Mouse (Mus musculus) right cerebral cortex, adult 2 months (tissue): ENCODE measurements around the gene Ceacam19.

Source experiments
- DNase-seq, 2 experiments: peaks; one replicate each; pipeline ENCODE4 v3.0.0; 2021 to 2022; ENCODE audit warnings: low spot score in 2 of 2

The Ceacam19 gene

DNA sequence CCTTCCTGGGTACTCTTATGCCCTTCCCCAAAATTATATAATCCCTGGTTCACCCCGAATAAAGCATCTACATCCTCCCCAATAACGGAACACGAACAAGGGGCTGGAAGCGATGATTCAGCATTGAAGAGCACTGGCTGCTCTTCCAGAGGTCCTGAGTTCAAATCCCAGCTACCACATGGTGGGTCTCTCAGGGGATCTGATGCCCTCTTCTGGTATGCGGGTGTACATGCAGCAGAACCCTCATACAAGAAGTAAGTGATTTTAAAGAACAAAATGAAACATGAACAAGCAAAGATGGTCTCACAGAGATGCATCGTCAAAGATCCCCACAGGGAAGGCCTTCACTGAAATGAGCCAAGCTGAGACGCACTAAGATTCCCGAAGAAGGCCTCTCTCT is 7.0 kb downstream of the Ceacam19 start:
- DNase-seq: no peak

DNA sequence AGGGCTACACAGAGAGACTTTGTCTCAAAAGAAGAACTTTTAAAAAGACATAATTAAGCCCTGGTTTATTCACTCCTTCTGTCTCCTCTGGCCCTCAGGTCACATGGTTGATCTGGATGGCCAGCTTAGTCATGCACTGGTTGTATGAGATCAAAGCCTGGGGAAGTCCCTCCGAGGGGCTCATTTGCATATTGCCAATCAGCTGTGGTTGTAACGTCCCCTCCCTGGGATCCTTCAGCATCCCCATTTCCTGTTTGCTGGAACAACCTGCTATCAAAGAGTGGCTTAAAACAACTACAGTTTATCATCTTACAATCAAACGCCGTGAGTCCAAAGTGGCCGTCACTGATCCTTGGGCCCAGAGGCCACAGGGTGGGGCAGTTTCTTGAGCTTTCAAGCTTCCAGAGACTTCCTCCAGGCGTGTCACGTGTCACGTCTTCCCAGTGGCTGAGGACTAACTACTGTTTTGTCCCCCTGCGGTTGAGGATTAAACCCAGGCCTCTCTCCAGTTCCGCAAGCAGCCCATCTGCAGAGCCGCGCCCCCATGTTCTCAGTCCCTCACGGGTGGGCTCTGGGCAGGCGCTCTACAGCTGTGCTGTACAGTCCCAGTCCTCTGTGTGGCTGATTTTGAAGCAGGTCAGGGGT is 10.9 kb downstream of the Ceacam19 start:
- DNase-seq: no peak

- DNase-seq: peak; percentile 60 to 61
Observed at GRCm38 (mm10) chr7:19875948-19876682, 11.7 kb downstream of the Ceacam19 start.

DNA sequence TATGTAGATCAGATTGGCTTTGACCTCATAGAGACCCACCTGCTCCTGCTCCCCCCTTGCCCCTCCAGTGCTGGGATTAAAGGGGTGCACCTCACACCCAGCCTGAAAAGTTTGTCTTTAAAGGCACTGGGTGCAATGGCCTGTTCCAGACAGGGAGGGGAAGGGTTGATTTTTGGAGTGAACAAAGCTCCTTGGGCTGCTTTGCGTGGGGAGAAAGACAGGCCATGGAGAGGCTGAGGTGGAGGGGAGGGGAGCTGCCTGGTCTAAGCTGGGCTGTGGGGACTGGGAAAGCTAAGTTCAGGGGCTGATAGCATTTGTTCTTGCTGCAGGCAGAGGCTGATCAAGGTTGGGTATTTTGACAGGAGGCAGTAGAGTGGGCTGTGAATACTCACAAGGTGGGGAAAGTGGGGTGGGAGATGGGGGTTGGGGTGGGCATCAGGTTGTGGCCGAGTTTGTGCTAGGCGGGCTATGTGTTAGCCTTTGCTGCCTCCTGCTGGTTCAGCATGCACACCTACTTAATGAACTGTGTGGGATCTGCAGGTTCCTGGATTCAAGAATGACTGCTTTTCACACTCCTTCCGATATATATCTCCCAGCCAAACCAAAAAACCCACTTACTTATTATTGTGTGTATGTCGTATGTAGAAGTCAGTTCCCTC is 15.7 kb downstream of the Ceacam19 start:
- DNase-seq: no peak

- DNase-seq: no peak
Observed at GRCm38 (mm10) chr7:19871137-19871621, 16.6 kb downstream of the Ceacam19 start.

DNA sequence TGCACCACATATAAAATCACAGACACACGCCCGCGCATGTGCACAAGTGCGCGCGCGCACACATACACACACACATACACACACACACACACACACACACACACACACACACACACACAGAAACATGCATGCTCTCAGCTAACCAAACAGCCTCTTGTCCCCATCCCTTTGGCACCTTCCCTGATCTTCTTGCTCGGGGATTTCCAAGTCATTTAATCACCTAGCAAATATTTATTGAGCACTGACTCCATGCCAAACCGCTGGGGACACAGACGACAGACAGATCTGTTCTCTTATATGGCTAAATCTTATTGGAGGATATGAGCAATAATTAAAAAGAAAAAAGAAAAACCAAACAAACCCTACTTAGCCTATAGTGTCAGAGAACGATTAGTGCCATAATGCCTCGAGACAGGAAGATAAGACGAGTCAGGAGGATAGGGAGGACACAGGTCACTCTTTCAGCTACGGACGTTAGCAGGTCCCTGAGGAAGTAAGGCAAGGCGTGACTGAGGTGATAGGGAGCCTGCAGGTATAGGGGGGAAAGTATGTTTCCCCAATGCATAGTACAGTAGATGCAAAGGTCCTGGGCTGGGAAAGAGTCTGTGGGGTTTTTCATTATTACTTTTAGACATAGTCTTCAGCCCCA is 19.9 kb downstream of the Ceacam19 start:
- DNase-seq: no peak

- no peak for DNase-seq
Observed at GRCm38 (mm10) chr7:19866490-19866889, 21.3 kb downstream of the Ceacam19 start.

GRCm38 (mm10) chr7:19865246-19866036 is 22.3 kb downstream of the Ceacam19 start:
- DNase-seq: no peak

- DNase-seq: no peak
Observed at GRCm38 (mm10) chr7:19864241-19864640, 23.5 kb downstream of the Ceacam19 start.

DNA sequence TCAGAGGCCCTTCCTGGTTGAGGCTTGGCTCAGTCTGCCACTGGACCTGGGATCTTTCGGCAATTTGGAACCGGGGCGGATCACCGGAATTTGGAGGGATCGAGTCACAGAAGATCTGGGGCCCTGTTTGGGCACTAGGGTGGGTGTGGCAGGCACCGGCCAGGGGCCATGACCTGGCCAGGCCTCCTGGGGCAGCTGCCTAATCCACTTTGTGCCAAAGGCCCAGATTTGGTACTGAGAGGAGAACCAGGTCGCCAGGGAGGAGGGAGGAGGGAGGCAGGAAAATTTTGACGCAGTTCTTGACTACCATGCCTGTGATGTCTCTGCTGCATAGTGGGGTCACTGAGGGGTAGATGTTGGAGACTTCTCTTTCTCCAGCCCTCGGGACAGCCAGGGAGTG is 26.6 kb downstream of the Ceacam19 start, which contains the start of gene Ceacam16:
Gene Ceacam16, minus strand, starts transcription at position 101 of the 400 bp plus-strand sequence.
- no peak for DNase-seq

- no peak for DNase-seq
Observed at GRCm38 (mm10) chr7:19859740-19860139, 28.0 kb downstream of the Ceacam19 start.

DNA sequence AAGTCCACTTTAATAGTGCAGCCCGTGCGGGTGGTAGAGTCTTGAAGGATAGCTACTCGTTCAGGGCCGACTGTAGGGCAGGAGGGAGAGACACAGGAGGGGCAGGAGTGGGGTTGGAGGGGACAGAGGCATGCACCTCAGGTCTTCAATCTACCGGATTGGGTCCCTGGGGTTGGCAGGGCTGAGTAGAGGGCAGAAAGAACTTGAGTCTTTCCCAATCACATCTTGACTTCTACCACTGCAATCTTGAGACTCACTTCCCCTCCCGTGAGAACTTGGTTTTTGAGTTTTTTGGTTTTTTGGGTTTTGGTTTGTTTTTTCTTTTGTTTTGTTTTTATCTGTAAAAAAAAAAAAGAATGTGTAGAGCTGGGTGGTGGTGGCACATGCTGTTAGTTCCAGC is 31.5 kb downstream of the Ceacam19 start:
- no peak for DNase-seq

GRCm38 (mm10) chr7:19855663-19856062 is 32.1 kb downstream of the Ceacam19 start:
- DNase-seq: no peak

GRCm38 (mm10) chr7:19853526-19853925 is 34.2 kb downstream of the Ceacam19 start:
- no peak for DNase-seq

DNA sequence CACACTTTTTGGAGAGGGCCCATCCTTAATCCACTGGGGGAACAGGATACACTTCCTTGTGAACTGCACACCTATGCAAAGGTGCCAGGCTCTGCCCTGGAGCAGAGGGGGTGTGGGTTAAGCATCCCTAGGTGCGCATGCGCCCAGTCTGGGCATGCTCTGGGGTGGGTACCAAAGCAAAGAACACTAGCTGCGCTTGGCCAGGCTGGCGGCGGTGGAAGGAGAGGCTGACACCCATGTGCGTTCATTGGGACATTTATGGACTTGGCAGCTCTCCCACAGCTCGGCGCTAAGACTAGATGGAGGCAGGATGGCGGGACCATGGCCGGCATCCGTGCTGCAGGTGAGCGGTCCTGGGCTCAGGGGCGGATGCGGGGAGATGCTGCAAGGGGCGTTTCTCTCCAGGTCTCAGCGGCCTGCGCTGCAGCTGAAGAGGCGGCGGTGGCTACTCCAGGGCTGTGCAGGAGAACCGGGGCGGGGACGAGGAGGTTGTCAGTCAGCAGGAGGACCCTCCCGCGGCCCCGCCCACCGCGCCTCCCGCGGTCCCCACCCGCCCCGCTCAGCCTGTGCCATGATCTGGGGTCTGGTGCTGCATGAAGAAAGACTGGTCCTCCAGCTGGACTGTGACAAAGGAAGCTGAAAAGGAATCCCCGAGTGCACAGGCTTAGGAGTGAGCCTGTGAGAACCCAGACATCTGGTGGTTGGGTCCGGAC is 35.8 kb downstream of the Ceacam19 start, which contains the start of gene Gm19345:
Gene Gm19345, plus strand, starts transcription at position 146 of the 713 bp plus-strand sequence.
- peak; percentile 26 to 37 for DNase-seq

DNA sequence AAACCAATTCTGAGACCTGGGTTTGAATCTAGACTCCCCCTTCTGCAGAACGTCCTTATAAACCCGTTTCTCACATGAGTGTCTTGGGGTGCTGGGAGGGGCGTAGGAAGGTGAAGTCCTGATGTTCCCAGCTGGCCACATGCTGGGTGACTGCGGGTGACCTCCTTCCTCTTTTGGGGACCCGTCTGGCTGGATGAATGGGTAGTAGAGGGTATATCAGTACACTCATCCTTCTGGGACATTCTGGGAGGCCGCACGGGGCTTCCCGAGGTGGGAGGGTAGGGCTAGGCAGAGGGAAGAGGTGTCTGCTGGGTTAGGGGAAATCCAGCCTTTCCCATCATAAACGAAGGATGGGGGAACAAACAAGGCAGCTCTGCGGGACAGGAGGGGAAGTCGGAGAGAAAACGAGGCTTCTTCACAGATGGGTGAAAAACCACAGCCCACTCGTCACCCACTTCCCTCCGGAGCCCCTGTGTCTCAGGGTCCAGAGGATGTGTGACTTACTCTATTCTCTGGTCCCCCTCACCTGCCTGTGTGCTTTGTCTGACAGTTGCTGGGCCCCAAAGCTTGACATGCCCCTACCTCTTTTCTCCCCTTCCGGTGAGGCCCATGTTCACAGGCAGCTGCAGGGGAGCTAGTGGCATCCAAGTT is 43.1 kb downstream of the Ceacam19 start:
- DNase-seq: no peak

GRCm38 (mm10) chr7:19843561-19843960 is 44.2 kb downstream of the Ceacam19 start:
- peak; percentile 55 to 63 for DNase-seq

- DNase-seq: no peak
Observed at GRCm38 (mm10) chr7:19842885-19843504, 44.8 kb downstream of the Ceacam19 start.

DNA sequence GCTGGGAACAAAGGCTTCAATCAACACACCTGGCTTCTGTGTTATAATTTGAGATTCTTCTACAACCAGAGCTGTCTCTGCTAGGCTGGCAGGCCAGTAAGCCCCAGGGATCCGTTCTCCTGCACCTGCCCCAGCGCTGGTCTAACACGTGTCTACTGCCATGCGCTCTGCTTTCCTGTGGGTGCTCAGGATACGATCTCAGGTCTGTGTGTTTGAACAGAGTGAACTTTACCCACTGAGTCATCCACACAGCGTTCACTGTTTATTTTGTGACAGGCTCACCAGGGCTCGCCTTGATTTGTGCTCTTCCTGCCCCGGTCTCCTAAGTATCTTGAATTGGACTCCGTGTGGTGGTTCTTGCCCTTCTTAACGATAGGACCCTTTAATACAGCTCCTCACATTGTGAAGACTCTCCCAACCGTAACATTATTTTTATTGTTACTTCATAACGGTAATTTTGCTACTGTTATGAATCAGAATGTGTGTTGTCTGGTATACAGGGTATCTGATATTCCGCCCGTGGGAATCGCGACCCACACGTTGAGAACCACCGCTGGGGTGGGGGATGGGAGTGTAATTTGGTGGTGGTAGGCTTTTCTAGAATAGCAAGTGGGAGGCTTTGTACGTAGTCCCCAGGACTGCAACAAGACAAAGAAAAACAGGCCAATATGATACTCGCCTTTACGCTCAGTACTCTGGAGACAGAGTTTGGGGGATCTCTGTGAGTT is 45.9 kb downstream of the Ceacam19 start:
- DNase-seq: no peak
